24 mouse cellular contexts compared by ENCODE assay signal in the genomic region with DNA sequence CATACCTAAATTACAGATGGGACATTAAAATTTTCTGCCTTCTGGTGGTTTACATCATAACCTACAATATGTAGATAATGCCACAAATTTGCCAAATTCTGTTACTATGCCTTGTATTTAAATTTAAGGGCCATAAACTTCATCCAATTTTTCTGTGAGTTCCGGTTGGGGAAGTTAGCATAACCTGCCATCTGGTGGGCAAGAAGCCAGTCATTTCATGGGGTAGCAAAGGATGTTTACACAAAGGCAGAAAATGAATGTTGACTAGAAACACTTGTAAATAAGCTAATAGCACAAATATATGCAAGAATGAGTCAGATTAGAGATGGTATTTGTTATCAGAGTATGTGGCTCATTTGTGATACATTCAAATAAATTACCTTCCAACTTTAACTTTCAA.
"Had no signal": no experiment of that assay in that cellular context is flagged by ENCODE, and none has a peak within 500 bp of the region (broad histone marks: within the 10 kb centered on the region; RNA-seq: fewer than 3 reads in every experiment).

No protein-coding gene starts in this region.

- H3K9me3 ChIP-seq: limb, embryonic 10.5 days; limb, embryonic 13.5 days; liver, embryonic 12.5 days; liver, embryonic 15.5 days; lung, embryonic 15.5 days; megakaryocyte, embryonic 14.5 days; neural tube, embryonic 12.5 days; neural tube, embryonic 15.5 days; stomach, embryonic 15.5 days had no signal

- H3K4me1 ChIP-seq: limb, embryonic 10.5 days; limb, embryonic 13.5 days; liver, embryonic 12.5 days; liver, embryonic 15.5 days; lung, embryonic 15.5 days; megakaryocyte, embryonic 14.5 days; neural tube, embryonic 12.5 days; neural tube, embryonic 15.5 days; stomach, embryonic 15.5 days had no signal

- H3K27ac ChIP-seq: kidney, postnatal 0 days; layer of hippocampus, adult 2 months; limb, embryonic 10.5 days; limb, embryonic 13.5 days; liver, embryonic 12.5 days; liver, embryonic 15.5 days; lung, embryonic 15.5 days; neural tube, embryonic 12.5 days; neural tube, embryonic 15.5 days; stomach, embryonic 15.5 days had no signal

- H3K9ac ChIP-seq: limb, embryonic 13.5 days; liver, embryonic 12.5 days; liver, embryonic 15.5 days; lung, embryonic 15.5 days; neural tube, embryonic 12.5 days; neural tube, embryonic 15.5 days; stomach, embryonic 15.5 days had no signal

- H3K4me3 ChIP-seq: layer of hippocampus, adult 2 months; limb, embryonic 10.5 days; limb, embryonic 13.5 days; liver, embryonic 12.5 days; liver, embryonic 15.5 days; lung, embryonic 15.5 days; megakaryocyte, embryonic 14.5 days; neural tube, embryonic 12.5 days; neural tube, embryonic 15.5 days; stomach, embryonic 15.5 days had no signal

- ATAC-seq: liver, embryonic 12.5 days had no signal

- H3K36me3 ChIP-seq: limb, embryonic 10.5 days; limb, embryonic 13.5 days; liver, embryonic 12.5 days; liver, embryonic 15.5 days; lung, embryonic 15.5 days; neural tube, embryonic 12.5 days; neural tube, embryonic 15.5 days; stomach, embryonic 15.5 days had no signal

- DNase-seq: kidney, adult 2 months; kidney, postnatal 25 days; layer of hippocampus, adult 9-11 months; liver; lung, adult 18-20 months; lung, postnatal 10 days; lung, postnatal 36 days; midbrain, embryonic 14.5 days; right cerebral cortex, adult 18-20 months; right cerebral cortex, postnatal 14 days; right cerebral cortex, postnatal 4 days; thymus, postnatal 25 days had no signal

- H3K4me2 ChIP-seq: limb, embryonic 13.5 days; liver, embryonic 12.5 days; liver, embryonic 15.5 days; lung, embryonic 15.5 days; midbrain, embryonic 11.5 days; neural tube, embryonic 12.5 days; neural tube, embryonic 15.5 days; stomach, embryonic 15.5 days had no signal

- H3K27me3 ChIP-seq: limb, embryonic 13.5 days; liver, embryonic 12.5 days; liver, embryonic 15.5 days; lung, embryonic 15.5 days; megakaryocyte, embryonic 14.5 days; neural tube, embryonic 12.5 days; neural tube, embryonic 15.5 days; stomach, embryonic 15.5 days had no signal
